Mouse (Mus musculus) hindbrain, embryonic 13.5 days (tissue): Measurements from ENCODE around the gene Kcnj2. TPM values are rescaled to one million over a fixed set of nuclear protein-coding genes. Genes with fewer than 3 reads are reported as not detected.
A peak's percentile ranks its signal among the peaks of the same experiment; 100 is the strongest.

Experiments used
- ATAC-seq: fragments of 200-750 bp; cut with Nextera tagmentation; 2 replicates; pipeline ENCODE4 v1.8.0; 2017; ENCODE audit warnings: moderate TSS enrichment; ENCODE audit not compliant: low FRiP score
- H3K27ac ChIP-seq: fragments of 300-500 bp; sonication (generic); 2 replicates; pipeline ENCODE4 v1.5.1; 2015; ENCODE audit warnings: inconsistent platforms, mild to moderate bottlenecking, moderate library complexity
- H3K27me3 ChIP-seq: fragments of 300-500 bp; sonication (generic); 2 replicates; pipeline ENCODE4 v1.6.1; 2015; ENCODE audit warnings: mild to moderate bottlenecking, inconsistent platforms
- H3K36me3 ChIP-seq: fragments of 300-500 bp; sonication (generic); 2 replicates; pipeline ENCODE4 v1.6.1; 2015; ENCODE audit warnings: mild to moderate bottlenecking, inconsistent platforms
- H3K4me1 ChIP-seq: fragments of 300-500 bp; sonication (generic); replicated peaks from 2 replicates; pipeline ENCODE4 v1.6.1; 2015; ENCODE audit warnings: inconsistent platforms
- H3K4me2 ChIP-seq: fragments of 300-500 bp; sonication (generic); 2 replicates; pipeline ENCODE4 v1.6.1; 2015; ENCODE audit warnings: inconsistent platforms, mild to moderate bottlenecking, moderate library complexity
- H3K4me3 ChIP-seq: fragments of 300-500 bp; sonication (generic); 2 replicates; pipeline ENCODE4 v1.5.1; 2015; ENCODE audit warnings: mild to moderate bottlenecking, inconsistent platforms
- H3K9ac ChIP-seq: fragments of 300-500 bp; sonication (generic); 2 replicates; pipeline ENCODE4 v1.6.1; 2015; ENCODE audit warnings: mild to moderate bottlenecking, inconsistent platforms
- H3K9me3 ChIP-seq: fragments of 300-500 bp; sonication (generic); 2 replicates; pipeline ENCODE4 v1.6.1; 2016; ENCODE audit warnings: inconsistent platforms
- WGBS: fragments of 180-500 bp; shearing (Covaris S2); methylation state at CpG from one replicate; pipeline ENCODE4 v1.1.7; 2015; 5-methylcytosine and 5-hydroxymethylcytosine counted together
- polyA plus RNA-seq: library from polyadenylated mRNA; unstranded; fragments of >200 nt; fragmentation: Nextera tagmentation; extraction: Ambion mirVana; gene quantifications from 2 replicates; pipeline ENCODE4 v1.2.1, GENCODE M21; 2015

The Kcnj2 gene
- polyA plus RNA-seq, 1 experiment from 2014 or later: 1.4 TPM

DNA sequence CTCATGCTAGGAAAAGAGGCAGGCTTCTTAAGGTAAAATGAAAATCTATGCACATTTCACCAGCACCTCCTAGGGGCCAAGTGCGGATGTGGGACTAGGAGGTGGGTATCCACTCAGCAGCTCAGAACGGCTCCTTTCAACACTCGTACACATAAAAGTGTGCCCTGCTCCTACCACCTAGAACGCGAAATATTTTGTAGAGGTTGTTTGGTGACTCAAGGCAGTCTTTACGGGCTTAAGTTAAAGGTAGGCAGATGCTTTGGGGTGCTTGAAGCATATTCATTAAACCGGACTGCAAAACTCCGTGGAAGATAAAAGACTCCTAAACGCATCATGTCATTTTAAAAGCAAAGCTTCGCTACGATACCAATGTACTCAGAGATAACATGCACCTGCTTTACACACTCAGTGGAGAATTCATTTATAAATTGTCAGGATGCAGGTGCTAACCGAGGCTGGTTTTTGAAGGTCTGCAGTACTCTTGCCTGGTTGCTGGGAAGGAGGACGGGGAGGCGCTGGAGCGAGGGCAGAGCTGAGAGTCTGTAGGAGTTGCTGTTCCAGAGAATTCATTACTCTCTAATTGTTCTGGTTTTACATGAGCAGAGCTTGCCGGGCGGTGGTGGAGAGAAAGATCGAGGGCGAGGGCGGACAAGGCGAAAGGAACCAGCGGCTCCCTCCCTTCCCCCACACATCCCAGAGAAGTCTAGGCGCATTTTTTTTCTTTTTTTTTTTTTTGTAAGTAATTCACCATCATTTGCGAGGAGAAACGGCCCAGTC lies 1.0 kb upstream of the Kcnj2 start:
- peak overlapping the region; percentile 69 for H3K27ac ChIP-seq
- peaks cover 30% of the 10 kb centered on the region for H3K4me1 ChIP-seq
- H3K27me3 ChIP-seq: peaks cover 13% of the 10 kb centered on the region
- H3K4me2 ChIP-seq: peak overlapping the region; percentile 94
- ATAC-seq: peak; percentile 50; the same call in 1 of the 2 replicates
- peak overlapping the region; percentile 67 for H3K9ac ChIP-seq
- 1% methylated on average over 25 of the region's 25 CpGs for WGBS
- no peaks in the 10 kb centered on the region for H3K36me3 ChIP-seq
- H3K4me3 ChIP-seq: peak overlapping the region; percentile 61
- H3K9me3 ChIP-seq: no peaks in the 10 kb centered on the region

DNA sequence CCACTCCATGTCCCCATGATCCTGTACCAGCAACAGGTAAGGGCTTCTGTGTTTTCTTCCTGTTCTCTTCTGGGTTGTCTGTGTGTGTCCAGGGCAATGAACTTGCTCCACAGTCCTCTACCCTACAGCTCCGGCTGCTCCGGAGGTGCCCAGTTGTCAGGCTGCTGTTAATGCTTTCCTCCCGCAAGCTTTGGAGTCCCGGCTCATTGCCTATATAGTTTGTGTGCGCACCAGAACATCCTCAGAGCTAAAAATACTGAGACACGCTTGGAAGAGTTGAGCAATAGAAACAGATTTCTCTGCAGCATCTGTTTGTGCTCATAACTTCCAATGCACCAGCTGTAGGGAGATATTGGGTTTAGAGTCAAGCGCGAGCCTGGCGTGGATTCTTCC lies 331 bp downstream of the Kcnj2 start:
- Histone ChIP-seq H3K27ac (no peak overlapping the region), H3K4me2 (peak overlapping the region; percentile 94), H3K9me3 (no peaks in the 10 kb centered on the region), H3K4me1 (peaks cover 23% of the 10 kb centered on the region), H3K36me3 (no peaks in the 10 kb centered on the region), H3K9ac (peak overlapping the region; percentile 67), H3K27me3 (peaks cover 13% of the 10 kb centered on the region), H3K4me3 (peak overlapping the region; percentile 61)
- ATAC-seq: peak; percentile 73
- WGBS: under 1% methylated on average over 9 of the region's 9 CpGs

DNA sequence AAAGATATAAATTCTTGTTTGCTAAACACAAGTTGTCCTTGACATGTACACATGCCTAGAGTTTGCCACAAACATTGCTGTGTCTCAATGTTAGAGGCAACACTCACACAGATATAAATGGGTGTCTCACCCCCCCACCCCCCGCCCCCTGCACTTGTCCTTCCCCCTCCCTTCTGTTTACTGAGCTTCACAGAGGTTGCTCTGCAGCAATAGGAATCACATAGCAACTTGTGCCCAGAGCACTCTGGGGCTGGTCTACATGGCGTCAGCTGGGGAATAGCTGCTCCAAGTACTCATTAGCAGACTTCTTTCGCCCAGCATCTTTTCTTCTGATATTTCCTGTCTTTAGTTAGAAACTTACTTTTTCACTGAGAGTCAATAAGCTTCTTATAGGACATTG lies 1.8 kb downstream of the Kcnj2 start:
- peaks cover 23% of the 10 kb centered on the region for H3K4me1 ChIP-seq
- peak overlapping the region; percentile 94 for H3K4me2 ChIP-seq
- no peak for ATAC-seq
- H3K9ac ChIP-seq: no peak overlapping the region
- peaks cover 13% of the 10 kb centered on the region for H3K27me3 ChIP-seq
- H3K27ac ChIP-seq: no peak overlapping the region
- H3K36me3 ChIP-seq: no peaks in the 10 kb centered on the region
- H3K4me3 ChIP-seq: peak overlapping the region; percentile 61
- no peaks in the 10 kb centered on the region for H3K9me3 ChIP-seq
- 73% methylated on average over 3 of the region's 3 CpGs for WGBS

DNA sequence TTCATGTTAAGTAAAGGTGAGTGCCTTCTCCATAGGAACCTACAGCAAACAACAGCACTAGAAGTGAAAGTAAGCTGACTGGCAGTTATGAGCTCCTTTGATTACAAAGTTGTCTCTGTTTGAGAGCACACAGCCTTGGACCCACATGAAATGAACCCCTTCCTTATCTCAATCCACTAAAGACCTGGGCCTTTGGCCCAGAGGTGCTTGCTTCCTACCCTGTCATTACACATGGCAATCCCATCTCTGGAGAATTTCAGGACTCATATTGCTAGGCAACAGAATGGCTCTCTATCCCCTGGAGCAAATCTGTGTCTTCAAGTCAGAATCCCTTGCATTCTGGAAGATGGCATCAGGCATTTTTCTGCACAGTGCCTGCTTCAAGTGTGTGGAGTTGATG lies 4.5 kb downstream of the Kcnj2 start:
- Histone ChIP-seq H3K27ac (no peak overlapping the region), H3K4me1 (peaks cover 9% of the 10 kb centered on the region), H3K9me3 (no peaks in the 10 kb centered on the region), H3K36me3 (no peaks in the 10 kb centered on the region), H3K9ac (no peak overlapping the region), H3K27me3 (peaks cover 13% of the 10 kb centered on the region), H3K4me2 (no peak overlapping the region), H3K4me3 (no peak overlapping the region)
- ATAC-seq: no peak

DNA sequence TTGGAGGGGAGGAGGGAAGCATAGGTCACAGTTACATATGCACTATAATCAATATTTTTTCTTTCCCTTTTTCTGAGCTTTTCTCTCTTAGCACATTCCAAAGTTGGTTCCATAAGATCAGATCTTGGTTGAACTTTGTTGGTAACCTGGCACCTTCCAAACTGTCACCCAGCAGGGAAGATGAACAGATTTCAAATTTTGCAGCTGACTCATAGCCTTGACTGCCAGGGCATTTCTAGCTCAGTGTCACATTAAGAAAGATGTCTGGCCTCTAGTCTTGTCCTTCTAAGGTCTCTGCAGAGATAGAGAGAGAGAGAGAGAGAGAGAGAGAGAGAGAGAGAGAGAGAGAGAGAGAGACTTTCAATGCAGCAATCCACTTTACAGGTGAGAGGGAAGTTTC lies 8.2 kb downstream of the Kcnj2 start:
- H3K36me3 ChIP-seq: no peaks in the 10 kb centered on the region
- H3K4me2 ChIP-seq: no peak overlapping the region
- no peak for ATAC-seq
- no peak overlapping the region for H3K9ac ChIP-seq
- H3K4me3 ChIP-seq: no peak overlapping the region
- no peaks in the 10 kb centered on the region for H3K4me1 ChIP-seq
- H3K9me3 ChIP-seq: no peaks in the 10 kb centered on the region
- no peaks in the 10 kb centered on the region for H3K27me3 ChIP-seq
- H3K27ac ChIP-seq: no peak overlapping the region

DNA sequence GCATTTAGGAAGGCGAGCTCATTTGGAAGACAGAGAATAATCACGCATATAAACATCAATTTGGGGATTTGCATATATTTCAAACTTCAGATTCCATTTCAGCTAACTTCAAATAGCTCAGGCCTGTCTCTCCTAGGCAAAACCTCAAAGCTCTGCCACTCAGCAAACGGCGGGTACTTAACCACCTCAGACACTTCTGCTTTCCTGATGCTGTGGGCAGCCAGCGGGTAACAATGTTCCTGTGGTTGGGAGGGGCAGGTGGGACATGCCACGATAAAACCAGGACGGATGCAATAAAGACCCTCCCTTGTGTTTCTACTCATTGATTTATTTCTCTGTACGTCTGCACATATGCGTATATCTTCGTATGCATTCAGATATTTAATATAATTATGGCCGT lies 12.1 kb downstream of the Kcnj2 start:
- Histone ChIP-seq H3K4me1 (no peaks in the 10 kb centered on the region), H3K4me3 (no peak overlapping the region), H3K27me3 (no peaks in the 10 kb centered on the region), H3K27ac (no peak overlapping the region), H3K9ac (no peak overlapping the region), H3K36me3 (no peaks in the 10 kb centered on the region), H3K4me2 (no peak overlapping the region), H3K9me3 (no peaks in the 10 kb centered on the region)
- ATAC-seq: no peak
- WGBS: 91% methylated on average over 11 of the region's 11 CpGs

DNA sequence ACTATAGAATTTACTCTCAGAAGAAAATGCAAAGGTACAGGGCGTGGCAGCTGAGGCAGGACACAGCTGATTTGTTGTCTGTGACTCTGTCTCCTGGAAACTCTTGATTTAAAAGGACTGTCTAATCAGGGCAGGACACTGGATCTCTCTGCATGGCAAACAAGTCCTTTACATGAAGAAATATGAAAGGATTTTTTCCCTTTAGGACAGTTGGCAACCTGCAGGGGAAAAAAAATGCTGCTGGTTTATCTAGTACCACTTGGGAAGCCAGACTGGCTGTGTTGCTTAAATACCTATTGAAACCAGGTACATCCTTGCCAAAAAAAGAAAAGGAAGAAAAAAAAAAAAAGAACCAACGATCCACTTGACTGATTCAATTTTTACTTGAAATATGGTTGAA lies 17.0 kb downstream of the Kcnj2 start:
- no peaks in the 10 kb centered on the region for H3K4me1 ChIP-seq

DNA sequence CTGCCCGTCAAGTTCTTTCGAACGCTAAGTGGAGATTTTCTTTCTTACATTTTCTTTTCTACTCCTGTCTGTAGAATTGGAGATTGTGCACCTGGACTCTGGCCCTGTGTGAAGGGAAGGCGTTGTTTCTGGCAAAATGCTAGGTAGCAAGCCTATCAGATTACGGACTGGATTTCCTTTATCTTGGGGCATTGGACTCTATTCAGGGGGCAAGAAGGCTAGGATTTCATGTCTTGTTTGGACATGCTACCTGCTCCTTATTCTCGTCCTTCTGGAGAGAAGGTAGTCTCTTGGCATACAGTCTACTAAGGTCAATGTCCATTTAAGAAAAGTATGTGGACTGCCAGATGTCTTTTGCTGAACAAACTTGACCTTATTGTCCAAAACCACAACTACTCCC lies 21.0 kb downstream of the Kcnj2 start:
- Histone ChIP-seq H3K27ac (no peak overlapping the region), H3K4me3 (no peak overlapping the region), H3K9ac (no peak overlapping the region), H3K4me1 (no peaks in the 10 kb centered on the region), H3K4me2 (no peak overlapping the region), H3K27me3 (no peaks in the 10 kb centered on the region), H3K36me3 (no peaks in the 10 kb centered on the region), H3K9me3 (no peaks in the 10 kb centered on the region)
- 85% methylated on average over 6 of the region's 6 CpGs for WGBS
- ATAC-seq: no peak

More for the DNA sequence above, 17.0 kb downstream of the Kcnj2 start:
- Histone ChIP-seq H3K4me2 (no peak overlapping the region), H3K9ac (no peak overlapping the region), H3K36me3 (no peaks in the 10 kb centered on the region), H3K4me3 (no peak overlapping the region), H3K9me3 (no peaks in the 10 kb centered on the region), H3K27me3 (no peaks in the 10 kb centered on the region), H3K27ac (no peak overlapping the region)
- ATAC-seq: no peak
- 93% methylated on average over 2 of the region's 2 CpGs for WGBS

DNA sequence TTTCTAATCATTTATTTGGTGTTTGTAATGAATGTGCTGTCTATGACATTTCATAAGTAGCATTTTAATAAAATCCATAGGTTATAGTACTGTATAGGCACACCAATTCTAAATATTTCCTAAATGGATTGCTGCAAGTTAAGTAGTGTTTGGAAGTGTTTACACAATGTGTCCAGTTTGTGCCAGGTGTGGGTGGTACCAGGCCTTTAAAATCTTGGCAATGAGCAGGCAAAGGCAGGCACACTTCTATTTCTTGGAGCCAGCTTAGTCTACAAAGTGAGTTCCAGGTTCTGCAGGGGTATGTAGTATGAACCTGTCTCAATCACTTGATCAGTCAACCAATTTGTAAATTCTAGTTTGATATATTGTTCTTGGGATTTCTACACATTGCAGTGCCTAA lies 22.3 kb downstream of the Kcnj2 start:
- Histone ChIP-seq H3K4me3 (no peak overlapping the region), H3K4me1 (no peaks in the 10 kb centered on the region), H3K9me3 (no peaks in the 10 kb centered on the region), H3K36me3 (no peaks in the 10 kb centered on the region), H3K27ac (no peak overlapping the region), H3K9ac (no peak overlapping the region), H3K27me3 (no peaks in the 10 kb centered on the region), H3K4me2 (no peak overlapping the region)
- ATAC-seq: no peak

DNA sequence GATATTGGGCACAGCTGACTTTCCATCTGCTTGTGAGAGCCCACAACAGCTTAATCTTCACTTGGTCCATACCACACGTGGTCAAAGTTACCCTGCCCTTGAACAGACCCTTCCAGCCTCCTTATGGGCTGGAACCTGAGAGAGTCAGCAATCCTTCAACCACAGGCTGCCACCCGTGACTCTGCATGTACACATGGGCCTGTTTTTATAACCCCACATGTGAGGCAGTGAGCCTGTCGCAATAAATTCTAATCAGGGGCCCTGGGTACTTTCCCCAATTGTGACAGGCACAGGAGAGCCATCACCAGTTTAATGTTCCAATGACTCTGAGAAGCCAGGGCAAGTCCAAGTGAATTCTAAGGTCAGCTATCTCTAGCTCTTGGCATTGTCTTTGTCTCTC lies 22.8 kb downstream of the Kcnj2 start:
- ATAC-seq: no peak
- Histone ChIP-seq H3K4me2 (no peak overlapping the region), H3K27me3 (no peaks in the 10 kb centered on the region), H3K27ac (no peak overlapping the region), H3K36me3 (no peaks in the 10 kb centered on the region), H3K9ac (no peak overlapping the region), H3K4me1 (no peaks in the 10 kb centered on the region), H3K9me3 (no peaks in the 10 kb centered on the region), H3K4me3 (no peak overlapping the region)
- 55% methylated on average over 3 of the region's 3 CpGs for whole genome bisulfite sequencing

DNA sequence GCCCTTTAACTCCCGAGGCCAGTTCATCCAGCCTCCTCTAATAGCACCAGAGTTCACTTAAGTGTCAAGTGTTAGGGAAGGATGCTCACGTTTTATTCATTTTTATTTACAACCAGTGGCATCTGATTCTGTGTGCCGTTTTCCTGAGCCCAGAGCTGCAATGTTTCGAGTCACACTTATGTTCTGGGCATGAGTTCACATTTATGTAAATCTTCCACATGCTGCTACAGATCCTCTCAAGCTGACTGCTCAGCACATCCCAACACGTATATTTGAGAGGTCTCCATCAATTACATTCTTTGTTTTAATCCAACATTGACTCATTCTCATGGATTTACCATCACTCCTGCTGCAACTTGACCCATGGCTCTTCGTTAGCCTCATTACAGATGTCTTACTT lies 25.2 kb downstream of the Kcnj2 start:
- Histone ChIP-seq H3K27me3 (no peaks in the 10 kb centered on the region), H3K4me3 (no peak overlapping the region), H3K4me2 (no peak overlapping the region), H3K36me3 (no peaks in the 10 kb centered on the region), H3K9me3 (no peaks in the 10 kb centered on the region), H3K4me1 (no peaks in the 10 kb centered on the region), H3K9ac (no peak overlapping the region), H3K27ac (no peak overlapping the region)
- 84% methylated on average over 6 of the region's 6 CpGs for WGBS
- ATAC-seq: no peak

DNA sequence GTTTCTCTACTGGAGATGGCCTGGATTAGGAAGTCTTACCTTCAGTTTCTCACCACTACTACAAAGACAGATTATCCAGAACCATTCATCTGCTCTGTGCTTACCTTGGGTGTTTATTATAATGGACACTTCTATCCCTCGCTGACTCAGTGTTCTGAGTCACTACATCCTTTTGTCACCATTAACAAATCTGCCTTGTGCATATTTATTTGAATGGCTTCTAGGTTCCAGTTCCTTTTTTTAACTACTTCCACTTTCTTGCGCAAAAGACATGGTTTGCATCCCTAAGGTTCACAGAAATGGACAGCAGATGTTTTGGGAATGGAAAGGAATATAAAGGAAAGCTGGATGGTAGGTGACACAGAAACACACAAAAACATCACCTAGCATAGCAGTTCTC lies 27.0 kb downstream of the Kcnj2 start:
- WGBS: 88% methylated on average over 2 of the region's 2 CpGs
- Histone ChIP-seq H3K27me3 (no peaks in the 10 kb centered on the region), H3K4me1 (no peaks in the 10 kb centered on the region), H3K27ac (no peak overlapping the region), H3K9ac (no peak overlapping the region), H3K9me3 (no peaks in the 10 kb centered on the region), H3K36me3 (no peaks in the 10 kb centered on the region), H3K4me2 (no peak overlapping the region), H3K4me3 (no peak overlapping the region)
- no peak for ATAC-seq

DNA sequence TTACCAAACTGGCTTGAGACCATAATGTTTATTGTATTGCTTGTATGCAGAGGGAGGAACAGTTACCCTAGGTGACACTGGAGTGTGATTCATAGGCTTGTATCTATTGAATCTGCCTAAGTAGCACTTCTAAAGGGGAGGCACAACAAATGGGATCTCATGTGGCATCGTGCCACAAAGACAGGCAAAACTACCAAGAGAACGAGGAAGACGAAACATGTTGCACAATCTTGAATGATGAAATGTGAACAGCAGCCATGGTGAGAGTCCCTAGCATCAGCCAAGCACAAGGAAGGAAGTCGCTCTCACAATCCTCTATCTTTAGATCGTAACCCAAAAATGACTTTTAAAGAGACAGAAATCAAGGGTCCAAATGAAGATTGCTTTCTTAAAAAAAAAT lies 30.6 kb downstream of the Kcnj2 start:
- H3K9me3 ChIP-seq: no peaks in the 10 kb centered on the region
- 90% methylated on average over 5 of the region's 5 CpGs for WGBS
- no peak overlapping the region for H3K4me3 ChIP-seq
- H3K27me3 ChIP-seq: no peaks in the 10 kb centered on the region
- no peak overlapping the region for H3K9ac ChIP-seq
- H3K36me3 ChIP-seq: no peaks in the 10 kb centered on the region
- no peak overlapping the region for H3K27ac ChIP-seq
- no peak overlapping the region for H3K4me2 ChIP-seq
- no peaks in the 10 kb centered on the region for H3K4me1 ChIP-seq
- ATAC-seq: no peak
